Mouse (Mus musculus) lung, embryonic 14.5 days (tissue): ENCODE measurements around the gene Smg7. TPM values are rescaled to one million over a fixed set of nuclear protein-coding genes. Genes with fewer than 3 reads are reported as not detected.

Experiments used
- ATAC-seq: fragments of 200-750 bp; cut with Nextera tagmentation; 2 replicates; pipeline ENCODE4 v1.8.0; 2017; ENCODE audit warnings: mild to moderate bottlenecking, moderate TSS enrichment, moderate library complexity; ENCODE audit not compliant: insufficient read depth
- DNase-seq: peaks from one replicate; pipeline ENCODE4 v3.0.0-alpha.2; 2015
- H3K27ac ChIP-seq: fragments of 300-500 bp; sonication (generic); 2 replicates; pipeline ENCODE4 v1.5.1; 2014; ENCODE audit warnings: low read depth, mild to moderate bottlenecking, moderate library complexity
- H3K27me3 ChIP-seq: fragments of 300-500 bp; sonication (generic); 2 replicates; pipeline ENCODE4 v1.6.1; 2014; ENCODE audit warnings: low read length, control low read depth; ENCODE audit not compliant: insufficient read depth
- H3K36me3 ChIP-seq: fragments of 300-500 bp; sonication (generic); 2 replicates; pipeline ENCODE4 v1.6.1; 2014; ENCODE audit warnings: control low read depth; ENCODE audit not compliant: insufficient read depth
- H3K4me1 ChIP-seq: fragments of 300-500 bp; sonication (generic); 2 replicates; pipeline ENCODE4 v1.6.1; 2014; ENCODE audit warnings: antibody characterized with exemption, control low read depth; ENCODE audit not compliant: insufficient read depth
- H3K4me2 ChIP-seq: fragments of 300-500 bp; sonication (generic); 2 replicates; pipeline ENCODE4 v1.6.1; 2014; ENCODE audit warnings: mild to moderate bottlenecking
- H3K4me3 ChIP-seq: fragments of 300-500 bp; sonication (generic); 2 replicates; pipeline ENCODE4 v1.5.1; 2014; ENCODE audit warnings: low read depth, low read length
- H3K9ac ChIP-seq: fragments of 300-500 bp; sonication (generic); 2 replicates; pipeline ENCODE4 v1.6.1; 2014
- H3K9me3 ChIP-seq: fragments of 300-500 bp; sonication (generic); 2 replicates; pipeline ENCODE4 v1.6.1; 2016; ENCODE audit warnings: low read depth, low read length, control low read depth
- CTCF ChIP-seq: IDR thresholded peaks from 2 replicates; pipeline ENCODE4 v1.5.1; 2016; ENCODE audit warnings: antibody characterized with exemption, low read depth
- WGBS: fragments of 180-500 bp; shearing (Covaris S2); extraction: QIAGEN DNeasy Blood & Tissue Kit; methylation state at CpG from one replicate; pipeline ENCODE4 v1.1.7; 2014; 5-methylcytosine and 5-hydroxymethylcytosine counted together
- polyA plus RNA-seq: library from polyadenylated mRNA; unstranded; fragments of >200 nt; fragmentation: Nextera tagmentation; extraction: Ambion mirVana; gene quantifications from 2 replicates; pipeline ENCODE4 v1.2.1, GENCODE M21; 2014

Smg7 gene
- polyA plus RNA-seq, 1 experiment from 2014 or later, result 44.1 TPM

DNA sequence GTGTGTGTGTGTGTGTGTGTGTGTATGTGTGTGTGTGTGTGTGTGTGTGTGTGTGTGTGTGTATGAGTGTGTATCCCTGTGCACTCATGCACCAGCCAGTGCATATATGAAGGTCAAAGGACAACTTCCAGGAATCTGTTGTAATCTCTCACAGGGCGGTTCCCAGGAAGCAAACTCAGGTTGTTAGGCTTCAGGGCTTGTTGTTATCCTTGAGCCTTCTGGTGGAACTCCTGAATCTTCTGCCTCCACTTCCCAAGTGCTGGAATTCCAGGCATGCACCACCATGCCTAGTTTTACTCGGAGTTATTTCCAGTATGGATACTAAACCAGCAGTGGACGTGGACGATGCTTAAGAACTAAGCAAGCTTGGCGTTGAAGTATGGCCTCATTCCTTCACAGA, 14.5 kb upstream of the Smg7 start:
- DNase-seq (no peak), ATAC-seq (no peak)
- WGBS, result 59% methylated on average over 5 of the region's 5 CpGs
- Histone ChIP-seq H3K4me3 (no peak overlapping the region), H3K4me2 (no peak overlapping the region), H3K36me3 (no peaks in the 10 kb centered on the region), H3K27me3 (no peaks in the 10 kb centered on the region), H3K9me3 (no peaks in the 10 kb centered on the region), H3K9ac (no peak overlapping the region), H3K4me1 (no peaks in the 10 kb centered on the region), H3K27ac (no peak overlapping the region)
- TF ChIP-seq CTCF, result no peak

DNA sequence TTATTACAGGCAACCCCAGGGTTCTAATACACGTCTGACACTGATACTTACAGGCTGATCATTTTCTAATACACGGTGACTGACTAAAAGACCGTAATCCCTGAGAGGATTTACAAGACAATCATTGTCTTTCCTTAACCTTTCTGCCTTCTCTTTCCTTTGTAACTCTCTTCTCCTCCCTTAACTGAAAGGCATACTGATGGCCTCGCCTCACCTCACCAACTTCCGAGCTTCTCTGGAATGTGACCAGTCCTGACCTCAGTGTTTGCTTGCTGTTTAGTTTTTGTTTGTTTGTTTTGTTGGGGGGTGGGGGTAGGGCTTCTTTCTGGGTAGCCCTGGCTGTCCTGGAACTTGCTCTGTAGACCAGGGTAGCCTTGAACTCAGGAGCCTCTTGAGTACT, 13.3 kb upstream of the Smg7 start:
- H3K4me1 ChIP-seq, result no peaks in the 10 kb centered on the region
- no peak overlapping the region for H3K27ac ChIP-seq
- H3K4me2 ChIP-seq, result no peak overlapping the region
- H3K4me3 ChIP-seq, result no peak overlapping the region
- DNase-seq (no peak), ATAC-seq (no peak)
- H3K36me3 ChIP-seq, result no peaks in the 10 kb centered on the region
- no peak for TF ChIP-seq CTCF
- no peaks in the 10 kb centered on the region for H3K27me3 ChIP-seq
- no peaks in the 10 kb centered on the region for H3K9me3 ChIP-seq
- H3K9ac ChIP-seq, result no peak overlapping the region
- WGBS, result 50% methylated on average over 5 of the region's 5 CpGs

- Histone ChIP-seq H3K27ac (no peak overlapping the region), H3K36me3 (no peaks in the 10 kb centered on the region), H3K9ac (no peak overlapping the region), H3K9me3 (no peaks in the 10 kb centered on the region), H3K4me3 (no peak overlapping the region), H3K4me2 (peak overlapping the region; percentile 27; the same call in 1 of the 2 replicates), H3K27me3 (no peaks in the 10 kb centered on the region), H3K4me1 (no peaks in the 10 kb centered on the region)
- TF ChIP-seq CTCF, result no peak
- 42% methylated on average over 6 of the region's 6 CpGs for WGBS
- DNase-seq, result peak; percentile 90
- peak; percentile 86 for ATAC-seq
These were observed 11.3 kb upstream of the Smg7 start for GRCm38 (mm10) chr1:152913483-152914460.

GRCm38 (mm10) chr1:152904469-152904868, 2.0 kb upstream of the Smg7 start:
- Histone ChIP-seq H3K4me1 (peaks cover 11% of the 10 kb centered on the region), H3K27ac (no peak overlapping the region), H3K9ac (no peak overlapping the region), H3K36me3 (peaks cover 3% of the 10 kb centered on the region; the same call in 1 of the 2 replicates), H3K27me3 (no peaks in the 10 kb centered on the region), H3K9me3 (no peaks in the 10 kb centered on the region), H3K4me2 (peak overlapping the region; percentile 100), H3K4me3 (peak overlapping the region; percentile 85)
- peak; percentile 90 for DNase-seq
- TF ChIP-seq CTCF, result peak; percentile 74
- ATAC-seq, result peak; percentile 16; the same call in 1 of the 2 replicates
- WGBS, result 1% methylated on average over 14 of the region's 14 CpGs

GRCm38 (mm10) chr1:152903591-152904135, 1.2 kb upstream of the Smg7 start:
- TF ChIP-seq CTCF, result no peak
- under 1% methylated on average over 36 of the region's 36 CpGs for WGBS
- no peaks in the 10 kb centered on the region for H3K9me3 ChIP-seq
- ATAC-seq (peak; percentile 11; the same call in 1 of the 2 replicates), DNase-seq (peak; percentile 55)
- H3K4me1 ChIP-seq, result peaks cover 11% of the 10 kb centered on the region
- no peaks in the 10 kb centered on the region for H3K27me3 ChIP-seq
- peak overlapping the region; percentile 85 for H3K4me3 ChIP-seq
- H3K4me2 ChIP-seq, result peak overlapping the region; percentile 100
- peak overlapping the region; percentile 98 for H3K27ac ChIP-seq
- H3K9ac ChIP-seq, result peak overlapping the region; percentile 78
- H3K36me3 ChIP-seq, result peaks cover 7% of the 10 kb centered on the region

DNA sequence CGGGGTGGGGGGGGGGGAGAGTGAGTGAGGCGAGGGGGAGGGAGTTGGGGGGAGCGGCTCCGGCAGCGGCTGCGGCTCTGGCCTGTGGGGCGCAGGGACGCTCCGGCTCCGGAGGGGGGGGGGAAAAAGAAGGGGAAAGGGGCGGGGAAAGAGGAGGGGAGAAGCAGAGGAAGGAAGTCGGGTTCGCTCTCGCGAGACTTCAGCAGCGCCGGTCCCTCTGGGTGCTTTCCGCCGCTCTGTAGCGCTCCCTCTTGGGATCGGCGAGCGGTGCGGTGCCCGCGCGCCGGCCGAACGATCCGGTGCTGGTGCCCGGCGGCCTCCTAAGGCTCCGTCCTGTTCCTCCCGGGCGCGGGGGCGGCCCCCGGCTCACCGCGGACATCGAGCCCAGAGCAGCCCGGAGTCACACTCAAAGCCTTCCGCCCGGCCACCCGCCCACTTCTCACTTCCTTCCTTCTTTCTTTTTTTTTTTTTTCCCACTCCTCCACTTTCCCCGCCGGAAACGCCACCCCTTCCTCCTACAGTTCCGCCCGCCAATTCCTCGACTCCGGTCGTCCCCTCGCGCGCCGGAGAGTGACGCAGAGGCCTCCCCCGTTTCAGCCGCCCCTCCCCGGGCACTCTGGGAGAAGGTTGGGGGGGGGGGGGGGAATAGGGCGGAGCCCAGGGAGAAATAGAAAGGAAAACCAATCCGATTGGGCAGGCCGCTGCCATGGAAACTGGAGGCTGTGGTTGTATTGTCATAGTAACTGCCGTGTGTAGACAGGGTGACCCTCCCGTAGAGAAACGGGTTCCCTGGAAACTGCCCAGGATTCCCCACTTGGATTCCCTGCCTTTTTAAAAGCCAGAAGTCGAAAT, 445 bp upstream of the Smg7 start:
- ATAC-seq (peak; percentile 88), DNase-seq (peak; percentile 98)
- H3K9me3 ChIP-seq, result no peaks in the 10 kb centered on the region
- H3K4me2 ChIP-seq, result peak overlapping the region; percentile 100
- H3K4me3 ChIP-seq, result peak overlapping the region; percentile 85
- peak overlapping the region; percentile 95 for H3K9ac ChIP-seq
- peaks cover 7% of the 10 kb centered on the region for H3K36me3 ChIP-seq
- peak overlapping the region; percentile 98 for H3K27ac ChIP-seq
- no peaks in the 10 kb centered on the region for H3K27me3 ChIP-seq
- 0% methylated on average over 58 of the region's 69 CpGs for WGBS
- H3K4me1 ChIP-seq, result peaks cover 11% of the 10 kb centered on the region
- TF ChIP-seq CTCF, result no peak
